Mouse (Mus musculus) thymus, adult 2 months (tissue): ENCODE results near the gene Prpf38b. TPM values are rescaled to one million over a fixed set of nuclear protein-coding genes. Genes with fewer than 3 reads are reported as not detected.

Source experiments
- DNase-seq: peaks from one replicate; pipeline ENCODE4 v3.0.0; 2021
- H3K27ac ChIP-seq: fragments of 200-500 bp; 2 replicates; pipeline ENCODE4 v1.5.1; 2012; ENCODE audit warnings: low read length, control low read depth; ENCODE audit not compliant: control insufficient read depth, insufficient read depth
- H3K27me3 ChIP-seq: fragments of 200-500 bp; 2 replicates; pipeline ENCODE4 v1.6.1; 2012; ENCODE audit warnings: mild to moderate bottlenecking, low read length, moderate library complexity, mixed read lengths; ENCODE audit not compliant: control insufficient read depth, insufficient read depth
- H3K36me3 ChIP-seq: fragments of 200-500 bp; 2 replicates; pipeline ENCODE4 v1.6.1; 2012; ENCODE audit warnings: mild to moderate bottlenecking, low read length, moderate library complexity; ENCODE audit not compliant: control insufficient read depth, insufficient read depth
- H3K4me1 ChIP-seq: fragments of 200-500 bp; replicated peaks from 2 replicates; pipeline ENCODE4 v1.6.1; 2012; ENCODE audit warnings: low read length; ENCODE audit not compliant: control insufficient read depth, insufficient read depth
- H3K4me3 ChIP-seq: fragments of 200-500 bp; 2 replicates; pipeline ENCODE4 v1.5.1; 2012; ENCODE audit warnings: mild to moderate bottlenecking, low read length, control low read depth, moderate library complexity; ENCODE audit not compliant: control insufficient read depth, insufficient read depth
- CTCF ChIP-seq: fragments of 200-500 bp; IDR thresholded peaks from 2 replicates; pipeline ENCODE4 v1.5.1; 2012; ENCODE audit warnings: mild to moderate bottlenecking, control low read depth, low read length, moderate library complexity, borderline replicate concordance; ENCODE audit not compliant: control insufficient read depth, poor library complexity, insufficient read depth; ENCODE audit errors: extremely low read depth
- POLR2A ChIP-seq: fragments of 200-500 bp; IDR thresholded peaks from 2 replicates; pipeline ENCODE4 v1.6.1; 2012; ENCODE audit warnings: mild to moderate bottlenecking, low read length, control low read depth, moderate library complexity; ENCODE audit not compliant: control insufficient read depth, poor library complexity, insufficient read depth; ENCODE audit errors: extremely low read depth
- WGBS: fragments of 180-500 bp; shearing (Covaris S2); methylation state at CpG from one replicate; pipeline ENCODE4 v1.1.7; 2018; 5-methylcytosine and 5-hydroxymethylcytosine counted together
- polyA plus RNA-seq: library from polyadenylated mRNA; depleted of rRNA; stranded (reverse); fragments of >200 nt; gene quantifications from 2 replicates; pipeline ENCODE4 v1.2.3, GENCODE M21; 2012

Gene Prpf38b
- polyA plus RNA-seq, 1 experiment = 141 TPM

DNA sequence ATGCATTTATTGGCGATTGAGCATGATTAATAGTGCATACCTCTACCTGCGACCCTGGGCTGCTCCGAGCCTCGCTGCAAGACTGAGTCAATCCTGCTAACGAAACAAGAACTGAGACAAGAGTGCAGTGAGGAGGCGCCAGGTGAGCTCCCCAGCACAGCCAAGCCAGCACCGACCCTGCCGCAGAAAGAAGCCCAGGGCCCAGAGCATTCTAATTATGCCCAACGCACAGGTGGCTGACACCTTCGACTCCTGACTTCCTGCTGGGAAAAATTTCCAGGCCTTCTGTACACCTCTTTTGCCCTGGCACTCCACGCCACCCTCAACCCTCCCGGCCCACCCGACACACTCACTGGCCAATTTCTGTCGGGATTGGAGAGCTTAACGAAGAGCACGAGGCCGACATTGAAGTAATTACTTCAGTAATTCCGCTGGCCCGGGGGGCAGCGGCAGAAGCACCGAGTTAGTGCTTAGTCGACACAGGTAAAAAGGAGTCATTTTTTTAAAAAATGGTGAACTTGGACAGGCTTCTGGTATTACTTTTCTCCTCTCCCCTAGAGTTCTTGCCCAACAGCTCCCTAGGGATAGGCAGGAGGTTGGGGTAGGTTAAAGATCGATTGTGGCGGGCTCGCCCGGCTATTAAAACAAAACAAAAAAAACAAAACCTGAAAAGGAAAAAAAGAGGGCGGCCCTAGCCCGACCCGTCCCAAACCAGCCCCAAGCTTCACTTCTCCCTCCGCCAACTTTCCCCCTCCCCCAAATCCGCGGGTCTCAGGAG lies 1.0 kb downstream of the Prpf38b start:
- DNase-seq = peak; percentile 38
- WGBS = under 1% methylated on average over 32 of the region's 32 CpGs
- Histone ChIP-seq H3K36me3 (peaks cover 31% of the 10 kb centered on the region), H3K27me3 (no peaks in the 10 kb centered on the region), H3K4me1 (peaks cover 2% of the 10 kb centered on the region; the same call in 1 of the 2 replicates), H3K27ac (peak overlapping the region; percentile 31; the same call in 1 of the 2 replicates), H3K4me3 (peak overlapping the region; percentile 76)
- TF ChIP-seq POLR2A (no peak), CTCF (no peak)

DNA sequence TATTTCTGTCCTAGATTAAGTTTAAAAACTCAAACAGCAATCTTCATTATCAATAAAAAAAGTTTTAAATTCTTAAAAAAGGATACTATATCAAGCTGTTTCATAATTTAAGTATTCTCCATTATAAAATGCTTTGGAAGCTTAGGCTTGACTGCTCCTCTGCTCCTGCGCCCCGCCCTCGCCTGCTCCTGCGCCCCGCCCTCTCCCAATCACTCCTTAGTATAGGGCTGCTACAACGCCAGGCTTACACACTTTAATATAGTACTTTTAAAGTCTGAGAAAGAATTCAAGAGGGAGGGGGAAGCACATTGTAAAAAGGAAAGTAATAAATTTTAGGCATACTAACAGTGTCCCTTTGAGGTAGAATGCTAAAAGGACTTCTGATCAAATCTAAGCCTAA lies 8.6 kb downstream of the Prpf38b start:
- DNase-seq = no peak
- Histone ChIP-seq H3K4me3 (no peak overlapping the region), H3K4me1 (no peaks in the 10 kb centered on the region), H3K27ac (no peak overlapping the region), H3K27me3 (no peaks in the 10 kb centered on the region), H3K36me3 (peaks cover 56% of the 10 kb centered on the region)
- TF ChIP-seq POLR2A = no peak
- TF ChIP-seq CTCF = no peak
- 96% methylated on average over 6 of the region's 6 CpGs for WGBS

DNA sequence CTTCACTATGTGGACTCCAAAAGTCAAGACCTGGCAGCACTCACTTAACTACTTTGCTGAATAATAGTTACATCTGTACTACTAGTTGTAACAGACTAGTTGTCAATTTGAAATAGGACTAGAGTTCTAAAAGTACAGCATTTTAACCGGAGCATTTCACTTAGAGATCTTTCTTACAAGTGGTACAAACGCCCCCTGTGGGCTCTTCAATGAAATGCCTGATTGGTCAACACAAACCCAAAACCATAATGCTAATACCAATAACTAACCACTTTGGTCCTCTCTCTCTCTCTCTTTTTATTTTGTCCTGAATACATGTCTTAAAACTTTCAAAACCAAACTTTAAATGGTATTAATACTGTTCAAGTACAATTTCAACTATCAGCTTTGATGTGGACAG lies 9.5 kb downstream of the Prpf38b start:
- Histone ChIP-seq H3K36me3 (peaks cover 47% of the 10 kb centered on the region), H3K27ac (no peak overlapping the region), H3K4me1 (no peaks in the 10 kb centered on the region), H3K27me3 (no peaks in the 10 kb centered on the region), H3K4me3 (no peak overlapping the region)
- DNase-seq = no peak
- TF ChIP-seq POLR2A = no peak
- TF ChIP-seq CTCF = no peak
- 52% methylated on average over 2 of the region's 2 CpGs for WGBS

DNA sequence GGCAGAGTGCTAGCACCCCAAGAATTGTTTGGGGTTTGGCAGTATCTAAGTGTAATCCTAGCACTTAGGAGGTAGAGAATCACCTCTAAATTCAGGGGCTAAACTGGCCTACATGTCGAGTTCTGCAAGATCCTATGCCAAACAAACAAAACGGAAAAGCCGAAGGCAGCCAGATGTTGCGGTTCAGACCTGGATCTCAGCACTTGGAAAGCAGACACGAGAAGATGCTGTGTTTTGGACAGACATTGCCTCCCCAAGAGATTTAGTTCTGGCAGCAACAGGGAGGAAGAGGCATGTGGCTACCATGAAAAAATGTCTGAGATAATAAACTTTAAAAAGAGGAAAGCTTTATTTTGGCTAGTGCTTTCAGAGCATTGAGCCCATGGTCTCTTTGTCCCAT lies 10.8 kb downstream of the Prpf38b start:
- no peak for DNase-seq
- H3K27me3 ChIP-seq = no peaks in the 10 kb centered on the region
- H3K4me1 ChIP-seq = no peaks in the 10 kb centered on the region
- 88% methylated on average over 5 of the region's 5 CpGs for WGBS
- peaks cover 33% of the 10 kb centered on the region for H3K36me3 ChIP-seq
- H3K4me3 ChIP-seq = no peak overlapping the region
- H3K27ac ChIP-seq = no peak overlapping the region
- no peak for TF ChIP-seq POLR2A
- TF ChIP-seq CTCF = no peak

DNA sequence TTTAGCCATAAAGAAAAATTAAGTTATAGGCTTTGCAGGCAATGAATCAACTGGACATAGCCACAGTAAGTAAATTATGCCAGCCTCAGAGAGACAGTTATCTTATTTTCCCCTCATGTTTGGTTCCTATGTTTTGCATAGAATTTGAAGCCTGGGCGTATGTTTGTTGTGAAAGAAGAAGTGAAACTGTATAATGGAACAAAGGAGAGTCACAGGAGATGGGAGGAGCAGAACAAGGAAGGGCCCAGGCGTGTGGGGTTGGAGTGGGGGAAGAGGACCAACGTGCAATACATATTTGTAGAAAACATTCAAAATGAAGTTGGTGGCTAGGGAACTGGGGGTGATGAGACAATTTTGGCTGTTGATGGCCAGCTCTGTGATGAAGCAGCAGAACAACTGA lies 11.4 kb downstream of the Prpf38b start:
- no peaks in the 10 kb centered on the region for H3K4me1 ChIP-seq
- peaks cover 28% of the 10 kb centered on the region for H3K36me3 ChIP-seq
- WGBS = 50% methylated on average over 3 of the region's 3 CpGs
- H3K4me3 ChIP-seq = no peak overlapping the region
- no peak for TF ChIP-seq POLR2A
- no peak for DNase-seq
- H3K27me3 ChIP-seq = no peaks in the 10 kb centered on the region
- peak overlapping the region; percentile 40; the same call in 1 of the 2 replicates for H3K27ac ChIP-seq

DNA sequence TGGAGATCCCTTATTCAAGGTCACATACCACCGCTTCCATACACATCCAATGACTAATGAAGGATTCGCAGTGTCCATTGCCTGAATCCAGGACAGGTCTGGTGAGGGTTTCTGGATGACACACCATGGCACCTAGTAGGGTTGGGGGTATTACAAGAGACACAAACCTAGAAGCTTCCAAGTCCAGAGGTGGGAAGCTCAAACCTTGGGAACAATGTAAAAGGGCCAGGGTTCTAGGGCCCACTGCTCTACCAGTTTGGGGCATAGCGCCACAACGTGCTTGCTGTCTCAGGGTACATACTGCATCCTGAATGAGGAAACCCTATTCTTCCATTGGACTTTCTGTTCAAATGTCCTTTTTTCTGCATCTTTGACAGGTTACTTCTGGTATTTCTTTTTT lies 12.9 kb downstream of the Prpf38b start:
- TF ChIP-seq CTCF (no peak), POLR2A (no peak)
- no peaks in the 10 kb centered on the region for H3K27me3 ChIP-seq
- no peaks in the 10 kb centered on the region for H3K4me1 ChIP-seq
- no peak overlapping the region for H3K27ac ChIP-seq
- H3K4me3 ChIP-seq = no peak overlapping the region
- H3K36me3 ChIP-seq = peaks cover 13% of the 10 kb centered on the region
- DNase-seq = no peak
- WGBS = over 99% methylated on average over 4 of the region's 4 CpGs
